Mouse (Mus musculus) right cerebral cortex, postnatal 4 days (tissue): ENCODE data around the gene Prkag3.

Source experiments
- DNase-seq: peaks from one replicate; pipeline ENCODE4 v3.0.0-alpha.2; 2022

Prkag3 gene

DNA sequence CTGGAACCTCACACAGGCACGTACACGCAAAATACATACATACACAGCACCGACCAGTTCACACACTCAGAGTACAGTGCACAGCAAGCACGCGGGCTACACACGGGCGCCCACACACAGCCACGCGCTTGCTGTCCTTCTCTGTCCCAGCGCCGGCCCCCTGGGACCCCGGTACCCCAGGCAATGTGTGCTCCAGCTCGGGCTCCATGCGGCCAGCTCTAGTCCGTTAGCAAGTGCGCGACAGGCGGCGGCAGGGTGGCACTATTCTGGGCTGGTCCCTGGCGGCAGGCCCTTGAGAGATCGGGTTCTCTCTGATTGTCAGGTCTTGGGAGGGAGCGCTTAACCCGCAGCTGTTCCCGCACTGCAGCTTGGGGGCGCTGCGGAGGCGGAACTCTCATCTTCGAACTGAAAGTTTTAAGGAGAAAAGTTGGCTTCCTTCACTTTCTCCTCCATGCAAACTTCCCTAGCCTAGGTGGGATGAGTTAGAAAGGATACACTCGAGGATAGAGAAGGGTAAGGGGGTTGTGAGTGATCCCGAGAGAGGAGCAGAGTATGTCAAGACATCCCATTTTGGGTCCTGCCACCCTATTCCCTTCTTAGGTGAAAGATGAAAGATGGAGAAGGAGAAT lies at the start of gene Prkag3:
TSS of gene Prkag3 (minus strand) at position 579 of the 629 bp plus-strand sequence.
- peak; percentile 48 for DNase-seq

DNA sequence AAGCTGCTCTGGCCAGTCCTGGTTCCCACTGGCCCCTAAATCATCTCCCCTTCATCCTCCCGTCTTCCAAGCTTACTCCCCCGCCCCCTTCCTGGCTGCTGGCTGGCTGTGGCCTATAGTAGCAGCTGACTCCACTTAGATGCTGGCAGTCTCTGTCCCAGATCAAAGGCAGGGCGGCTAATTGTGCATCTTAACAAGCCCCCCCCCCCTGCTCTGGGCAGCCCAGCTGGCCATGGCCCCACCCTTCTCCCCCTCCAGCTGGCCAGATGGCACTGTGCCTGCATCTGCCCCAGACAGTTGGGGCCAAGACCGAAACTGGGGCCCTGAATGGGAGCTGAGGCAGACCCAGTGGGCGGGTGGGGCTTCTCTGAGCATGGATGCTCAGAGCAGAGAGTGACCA lies 48.4 kb upstream of the Prkag3 start:
- peak; percentile 58 for DNase-seq

DNA sequence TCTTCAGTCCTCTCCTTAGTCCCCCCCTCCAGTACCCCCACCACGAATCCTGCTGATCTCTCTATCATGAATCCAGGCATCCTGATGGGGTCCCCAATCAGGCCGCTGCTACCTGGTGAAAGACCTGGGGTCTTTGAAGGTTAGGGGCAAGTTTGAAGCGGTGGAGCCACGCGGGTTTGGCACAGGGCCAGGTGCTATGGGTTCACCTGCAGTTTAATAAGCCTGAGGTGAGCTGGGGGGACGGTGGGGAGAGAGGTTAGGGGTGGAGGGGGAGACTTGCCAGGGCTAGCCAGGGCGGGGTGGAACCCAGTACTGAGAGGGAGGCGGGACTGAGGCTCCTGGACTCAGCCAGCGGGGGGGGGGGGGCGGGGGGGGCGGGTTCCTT lies 46.1 kb upstream of the Prkag3 start:
- DNase-seq, result no peak

DNA sequence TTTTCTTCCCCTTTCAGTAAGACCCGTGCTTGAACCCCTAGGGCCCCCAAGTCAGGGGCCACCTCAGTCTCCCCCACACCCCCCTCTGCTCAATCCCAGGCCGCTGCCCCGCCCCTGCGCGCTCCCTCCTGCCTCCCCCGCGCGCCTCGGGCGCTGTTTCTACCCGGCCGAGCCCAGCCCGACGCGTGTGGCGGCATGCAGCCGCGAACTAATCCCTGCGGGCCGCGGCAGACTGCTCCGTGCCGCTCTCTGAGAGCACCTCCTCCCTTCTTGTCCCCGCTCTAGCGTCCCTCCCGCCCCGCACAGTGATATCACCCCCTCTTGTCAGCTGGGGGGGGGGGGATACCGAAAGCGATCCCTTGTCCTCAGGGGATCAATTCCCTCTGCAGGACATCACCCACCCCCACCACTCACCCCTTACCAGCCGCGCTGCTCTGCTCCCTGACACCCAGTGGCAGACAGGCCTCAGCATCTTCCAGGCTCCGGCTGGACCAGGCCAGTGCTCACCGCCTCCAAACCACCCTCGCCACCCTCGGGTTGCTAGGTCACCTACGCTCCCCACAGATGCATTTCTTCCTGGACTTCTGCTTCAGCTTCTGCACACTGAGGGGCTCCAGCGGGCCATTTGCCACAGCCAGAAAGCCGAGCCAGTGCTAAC lies 45.6 kb upstream of the Prkag3 start:
- DNase-seq, result no peak

DNA sequence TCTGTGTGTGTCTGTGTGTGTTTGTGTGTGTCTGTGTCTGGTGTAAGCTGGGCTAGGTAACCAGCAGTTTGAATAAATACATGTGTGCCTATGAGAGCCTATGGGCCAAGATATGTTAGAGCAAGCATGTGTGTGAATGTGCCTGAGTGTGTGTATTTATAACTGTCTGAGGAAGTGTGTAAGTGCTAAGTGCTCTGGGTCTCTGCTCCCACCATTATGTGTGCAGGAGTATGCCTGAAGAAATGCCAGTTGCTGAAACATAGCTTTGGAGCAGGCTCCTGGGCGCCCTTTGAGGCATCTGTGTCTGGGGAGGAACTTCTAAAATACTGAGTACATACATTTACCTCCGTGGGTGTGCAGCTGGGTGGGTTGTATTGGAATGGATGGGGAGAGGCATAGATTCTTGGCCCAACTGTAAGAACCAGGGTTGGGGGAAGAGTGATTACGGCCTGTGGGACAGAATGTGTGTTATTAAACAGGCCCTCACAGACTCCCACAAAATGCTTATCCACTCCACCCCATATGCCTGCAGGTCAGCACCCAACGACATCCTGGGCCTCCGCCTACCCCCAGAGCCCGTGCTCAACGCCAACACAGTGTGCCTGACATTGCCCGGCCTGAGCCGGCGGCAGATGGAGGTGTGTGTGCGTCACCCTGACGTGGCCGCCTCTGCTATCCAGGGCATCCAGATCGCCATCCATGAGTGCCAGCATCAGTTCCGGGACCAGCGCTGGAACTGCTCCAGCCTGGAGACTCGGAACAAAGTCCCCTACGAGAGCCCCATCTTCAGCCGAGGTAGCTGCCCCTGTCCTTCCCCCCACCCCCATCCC lies 44.0 kb upstream of the Prkag3 start:
- DNase-seq, result no peak

DNA sequence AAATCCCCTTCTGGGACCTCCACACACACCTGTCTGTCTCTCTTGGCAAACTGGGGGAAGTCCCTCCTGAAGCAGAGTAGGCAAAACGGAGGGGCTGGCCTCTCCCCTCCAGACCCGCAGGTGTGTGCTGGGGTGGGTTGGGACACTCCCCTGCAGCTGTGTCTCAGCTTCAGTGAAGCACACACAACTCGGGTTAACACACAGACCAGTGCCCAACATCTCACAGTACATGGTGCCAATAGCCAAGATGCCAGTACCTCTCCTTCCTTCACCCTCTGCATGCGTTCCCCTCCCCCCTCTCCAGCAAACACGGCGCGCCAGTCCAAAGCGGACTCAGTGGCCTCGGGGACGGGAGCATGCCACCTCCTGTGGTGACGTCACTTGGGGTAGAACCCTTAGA lies 42.2 kb upstream of the Prkag3 start, which contains the start of gene Wnt10a:
TSS of gene Wnt10a (plus strand) at position 268 of the 400 bp plus-strand sequence.
- no peak for DNase-seq

DNA sequence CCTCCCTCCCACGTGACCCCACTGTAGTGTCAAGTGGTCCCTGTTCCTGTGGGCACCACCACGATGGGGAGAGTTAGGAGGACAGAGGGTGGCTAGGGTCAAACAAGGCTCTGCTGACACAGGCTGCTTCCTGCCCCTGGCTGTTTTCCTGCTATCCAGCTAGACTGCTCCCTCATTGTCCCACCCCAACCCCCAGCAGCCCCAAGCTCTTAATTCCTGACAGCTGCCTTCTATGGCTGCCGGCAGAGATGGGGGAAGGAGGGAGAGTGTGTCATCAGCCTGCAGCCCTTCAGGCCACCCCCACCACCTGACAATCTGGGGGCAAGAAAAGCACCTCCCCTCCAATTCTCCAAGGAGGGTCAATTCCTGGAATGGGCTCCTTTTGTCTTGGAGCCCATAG lies 41.1 kb upstream of the Prkag3 start:
- no peak for DNase-seq

DNA sequence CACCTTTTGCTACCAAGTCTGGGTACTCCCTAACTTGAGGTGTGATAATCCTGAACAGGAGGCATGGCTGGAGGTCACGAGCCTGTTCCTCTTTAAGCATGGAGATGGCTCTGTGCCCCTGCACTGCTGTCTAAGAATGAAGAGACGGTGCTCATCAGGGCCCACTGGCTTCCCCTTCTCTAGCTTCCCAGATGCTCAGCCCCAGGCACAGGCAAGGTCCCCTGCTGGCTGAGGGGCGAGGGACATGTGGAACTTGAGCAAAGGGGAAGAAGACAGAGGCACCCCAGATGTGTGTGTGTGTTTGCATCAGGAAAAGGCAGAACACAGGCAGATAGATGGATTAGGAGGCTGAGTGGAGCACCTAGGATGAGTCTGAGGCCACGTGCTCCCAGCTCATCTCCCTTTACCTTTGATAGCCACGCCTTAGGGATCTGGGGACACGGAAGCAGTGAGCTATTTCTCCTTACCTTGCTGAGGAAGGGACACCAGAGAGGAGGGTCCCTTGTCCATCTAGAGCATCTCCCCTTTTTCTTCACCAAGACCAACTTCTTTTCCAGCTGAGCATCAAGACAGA lies 39.7 kb upstream of the Prkag3 start:
- DNase-seq, result no peak

DNA sequence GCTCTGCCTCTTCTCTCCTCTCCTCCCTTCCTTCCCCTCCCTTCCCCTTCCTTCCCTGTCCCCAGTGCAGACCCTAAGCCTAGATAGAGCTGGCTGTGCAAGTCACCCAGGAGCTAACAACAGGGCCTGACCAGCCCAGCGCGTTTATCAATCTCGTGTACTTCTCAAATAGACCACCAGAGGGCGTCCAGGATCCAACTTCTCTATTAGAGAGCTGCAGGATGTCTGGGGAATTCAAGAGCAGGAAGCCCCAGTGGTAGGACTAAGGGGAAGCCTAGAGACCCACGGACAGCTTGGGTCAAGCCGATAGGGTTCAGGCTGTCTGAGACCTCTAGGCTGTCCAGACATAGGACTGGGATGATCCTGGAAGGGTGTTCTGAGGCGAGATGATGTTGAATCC lies 38.8 kb upstream of the Prkag3 start:
- peak; percentile 79 for DNase-seq

DNA sequence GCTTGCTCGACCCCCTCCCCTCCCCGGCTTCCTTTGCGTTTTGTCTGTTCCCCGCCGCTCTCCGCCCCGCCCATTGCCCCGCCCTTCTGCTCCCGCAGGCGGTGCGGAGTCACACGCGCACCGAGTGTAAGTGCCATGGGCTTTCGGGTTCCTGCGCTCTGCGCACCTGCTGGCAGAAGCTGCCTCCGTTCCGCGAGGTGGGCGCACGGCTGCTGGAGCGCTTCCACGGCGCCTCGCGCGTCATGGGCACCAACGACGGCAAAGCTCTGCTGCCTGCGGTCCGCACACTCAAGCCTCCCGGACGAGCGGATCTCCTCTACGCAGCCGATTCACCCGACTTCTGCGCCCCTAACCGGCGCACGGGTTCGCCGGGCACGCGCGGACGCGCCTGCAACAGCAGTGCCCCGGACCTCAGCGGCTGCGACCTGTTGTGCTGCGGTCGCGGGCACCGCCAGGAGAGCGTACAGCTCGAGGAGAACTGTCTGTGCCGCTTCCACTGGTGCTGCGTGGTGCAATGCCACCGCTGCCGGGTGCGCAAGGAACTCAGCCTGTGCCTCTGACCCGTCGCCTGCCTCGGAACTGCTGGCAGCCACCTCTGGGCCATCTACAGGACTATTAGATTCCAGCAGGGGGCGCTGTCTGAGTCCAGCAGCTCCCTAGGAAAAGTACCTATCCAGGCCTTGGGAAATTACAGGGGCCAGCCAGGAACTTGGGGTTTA lies 35.2 kb upstream of the Prkag3 start:
- peak; percentile 56 for DNase-seq

DNA sequence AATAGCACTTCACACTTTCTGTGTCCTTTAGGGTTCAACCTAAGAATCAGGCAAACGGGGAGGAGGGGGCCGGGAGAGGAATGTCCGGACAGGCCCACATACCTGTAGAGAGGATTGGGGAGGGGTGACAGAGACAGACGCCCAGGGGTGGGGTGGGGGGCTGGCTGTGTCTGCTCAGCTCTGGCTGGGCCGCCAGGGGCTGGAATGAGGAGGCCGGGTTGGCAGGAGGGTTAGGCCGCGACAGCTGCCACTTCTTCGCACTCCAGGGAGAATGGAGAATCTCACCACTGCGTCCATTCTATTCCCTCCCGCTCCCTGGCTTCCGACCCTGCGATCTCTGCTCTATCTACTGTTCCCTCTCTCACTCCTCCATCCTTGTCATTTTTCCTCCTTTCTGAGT lies 34.5 kb upstream of the Prkag3 start:
- no peak for DNase-seq

DNA sequence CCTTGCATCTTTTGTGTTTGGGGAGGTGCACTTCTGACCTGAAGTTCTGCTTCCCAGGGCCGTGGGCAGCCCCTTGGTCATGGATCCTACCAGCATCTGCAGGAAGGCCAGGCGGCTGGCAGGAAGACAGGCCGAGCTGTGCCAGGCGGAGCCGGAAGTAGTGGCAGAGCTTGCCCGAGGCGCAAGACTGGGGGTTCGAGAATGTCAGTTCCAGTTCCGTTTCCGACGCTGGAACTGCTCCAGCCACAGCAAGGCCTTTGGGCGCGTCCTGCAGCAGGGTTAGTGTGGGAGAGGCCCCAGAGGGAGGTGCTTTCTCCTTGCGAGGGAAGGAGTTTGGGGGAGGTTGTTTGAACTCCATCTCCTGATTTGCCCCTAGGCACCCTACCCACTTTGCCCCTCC lies 33.0 kb upstream of the Prkag3 start:
- no peak for DNase-seq

DNA sequence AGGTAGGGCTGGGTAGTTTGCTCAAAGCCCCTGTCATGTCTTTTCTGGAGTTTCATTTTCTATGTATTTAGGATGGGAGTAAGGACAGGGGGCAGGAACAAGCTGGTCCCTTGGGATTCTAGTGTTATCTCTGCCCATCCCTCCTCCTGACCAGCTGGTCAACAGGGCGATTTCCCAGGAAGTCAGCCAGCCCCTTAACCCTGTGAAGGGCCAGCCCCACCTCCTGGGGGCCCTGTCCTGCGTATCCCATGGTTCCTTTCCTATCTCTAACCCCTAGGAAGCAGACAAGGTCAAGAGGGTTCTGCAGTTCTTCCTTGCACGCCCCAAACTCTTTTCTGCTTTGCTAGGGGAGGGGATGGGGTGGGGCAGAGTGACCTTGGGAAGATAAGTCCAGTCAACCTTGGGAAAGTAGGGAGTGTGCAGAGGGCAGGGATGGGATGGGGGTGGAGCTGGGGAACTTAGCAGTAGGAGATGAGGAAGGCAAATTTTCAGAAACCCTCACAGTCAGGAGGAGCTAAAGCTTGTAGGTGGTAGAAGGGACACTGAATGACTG lies 30.0 kb upstream of the Prkag3 start:
- DNase-seq, result no peak

DNA sequence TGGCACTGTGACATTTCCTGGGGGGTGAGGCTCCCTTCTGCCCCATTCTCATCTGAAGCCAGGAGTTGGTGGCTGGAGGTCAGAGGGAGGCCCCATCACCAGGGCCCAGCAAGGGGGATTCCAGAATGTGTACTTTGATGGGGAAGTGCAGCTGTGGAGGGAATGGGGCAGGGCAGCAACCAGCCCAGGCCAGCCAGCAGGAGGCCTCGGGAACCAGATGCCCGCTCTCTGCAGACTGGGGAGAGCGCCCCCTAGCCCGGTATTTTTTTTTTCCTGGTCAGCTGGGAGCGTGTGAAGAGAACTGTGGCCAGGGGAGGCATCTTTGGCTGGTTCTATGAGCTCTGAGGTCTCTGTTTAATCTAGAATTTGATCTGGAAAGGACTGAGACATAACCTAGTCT lies 26.8 kb upstream of the Prkag3 start:
- peak; percentile 18 for DNase-seq

DNA sequence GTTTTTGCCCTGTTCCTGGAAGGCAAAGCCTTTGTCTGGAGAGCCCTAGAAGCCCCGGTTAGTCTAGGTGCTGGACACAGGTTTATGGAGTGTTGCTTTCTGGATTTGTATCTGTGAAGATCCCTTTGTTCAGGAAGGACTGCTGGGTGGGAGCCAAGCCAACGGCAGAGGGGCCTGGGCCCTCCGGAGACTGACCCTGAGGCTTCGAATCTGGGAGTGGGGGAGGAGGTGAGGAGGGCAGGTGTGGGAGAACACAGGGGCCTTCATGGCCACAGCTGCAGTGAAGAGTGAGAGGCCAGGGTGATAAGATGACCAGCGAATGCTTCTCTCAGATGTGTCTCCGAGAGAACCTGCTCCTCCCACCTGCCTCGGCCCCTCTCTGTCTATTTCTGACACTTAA lies 25.0 kb upstream of the Prkag3 start:
- no peak for DNase-seq

DNA sequence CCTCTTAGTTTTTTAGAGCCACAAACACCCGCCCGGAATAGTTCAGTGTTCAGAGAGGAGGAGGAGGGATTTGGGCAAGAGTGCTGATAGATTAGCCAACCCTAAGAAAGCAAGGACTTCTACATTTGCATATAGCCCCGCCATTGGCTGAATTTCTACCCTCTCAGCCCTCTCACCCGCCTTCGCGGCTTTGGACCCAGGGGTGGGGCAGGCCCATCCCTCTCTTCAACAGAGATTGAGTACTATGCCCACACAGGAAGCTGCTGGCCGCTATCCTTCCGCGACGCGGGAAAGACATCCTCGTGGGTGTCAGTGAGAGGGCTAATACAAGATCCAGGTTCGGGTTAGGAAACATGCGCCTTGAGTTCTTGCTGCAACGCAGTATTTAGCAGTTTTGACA lies 24.1 kb upstream of the Prkag3 start:
- DNase-seq, result peak; percentile 32

DNA sequence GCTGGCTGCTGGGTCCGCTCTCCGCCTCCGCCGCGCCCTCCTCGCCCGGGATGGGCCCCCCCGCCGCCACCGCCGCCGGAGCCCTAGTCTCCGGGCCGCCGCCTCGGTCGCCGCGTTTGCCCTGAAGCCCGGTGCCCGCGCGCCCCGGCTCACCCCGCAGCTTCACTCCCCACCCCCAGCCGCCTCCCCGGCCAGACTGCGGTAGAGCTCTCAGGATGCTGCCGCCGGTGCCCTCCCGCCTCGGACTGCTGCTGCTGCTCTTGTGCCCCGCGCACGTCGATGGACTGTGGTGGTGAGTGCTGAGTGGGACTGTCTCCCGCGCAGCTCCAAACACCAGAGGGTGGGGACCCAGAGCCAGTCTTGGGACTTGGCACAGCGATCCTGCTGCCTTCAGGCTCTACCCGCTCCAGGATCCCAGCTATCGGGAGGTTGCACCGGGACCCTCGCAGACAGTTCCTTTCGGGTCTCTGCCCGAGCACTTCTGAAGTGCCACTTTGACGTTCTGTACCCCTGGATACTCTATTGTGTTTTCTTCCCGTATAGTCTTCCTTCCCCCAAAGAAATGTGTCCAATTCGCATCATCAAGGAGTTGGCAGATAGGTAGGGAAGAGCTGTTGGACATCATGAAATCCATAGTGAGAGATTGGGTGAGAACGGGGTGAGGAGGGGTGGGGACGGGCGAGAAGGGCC lies 23.1 kb upstream of the Prkag3 start:
- peak; percentile 21 for DNase-seq

DNA sequence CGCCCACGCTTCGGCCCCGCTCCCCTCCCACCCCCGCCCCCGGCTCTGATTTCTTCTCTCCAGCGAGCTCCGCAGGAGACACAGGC lies 22.7 kb upstream of the Prkag3 start, which contains the start of gene Wnt6:
TSS of gene Wnt6 (plus strand) at position 48 of the 86 bp plus-strand sequence.
- DNase-seq, result no peak

DNA sequence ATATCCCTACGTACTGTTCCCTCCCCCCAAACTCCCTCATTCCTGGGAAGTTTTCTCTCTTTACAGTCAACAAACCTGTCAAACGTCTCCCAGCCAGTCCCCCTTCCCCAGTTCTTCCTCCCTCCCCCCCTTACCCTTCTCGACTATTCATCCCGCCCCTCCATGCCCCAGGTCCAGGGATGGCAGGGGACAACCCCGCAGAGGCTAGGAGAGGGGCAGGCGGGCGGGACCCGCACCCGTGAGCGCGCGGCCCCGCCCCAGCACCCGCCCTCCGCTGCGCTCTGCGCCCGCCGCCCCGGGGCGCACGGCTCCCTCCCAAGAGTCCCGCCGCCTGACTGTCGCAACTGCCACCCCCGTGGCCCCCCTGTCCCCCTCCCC lies 22.4 kb upstream of the Prkag3 start:
- no peak for DNase-seq

DNA sequence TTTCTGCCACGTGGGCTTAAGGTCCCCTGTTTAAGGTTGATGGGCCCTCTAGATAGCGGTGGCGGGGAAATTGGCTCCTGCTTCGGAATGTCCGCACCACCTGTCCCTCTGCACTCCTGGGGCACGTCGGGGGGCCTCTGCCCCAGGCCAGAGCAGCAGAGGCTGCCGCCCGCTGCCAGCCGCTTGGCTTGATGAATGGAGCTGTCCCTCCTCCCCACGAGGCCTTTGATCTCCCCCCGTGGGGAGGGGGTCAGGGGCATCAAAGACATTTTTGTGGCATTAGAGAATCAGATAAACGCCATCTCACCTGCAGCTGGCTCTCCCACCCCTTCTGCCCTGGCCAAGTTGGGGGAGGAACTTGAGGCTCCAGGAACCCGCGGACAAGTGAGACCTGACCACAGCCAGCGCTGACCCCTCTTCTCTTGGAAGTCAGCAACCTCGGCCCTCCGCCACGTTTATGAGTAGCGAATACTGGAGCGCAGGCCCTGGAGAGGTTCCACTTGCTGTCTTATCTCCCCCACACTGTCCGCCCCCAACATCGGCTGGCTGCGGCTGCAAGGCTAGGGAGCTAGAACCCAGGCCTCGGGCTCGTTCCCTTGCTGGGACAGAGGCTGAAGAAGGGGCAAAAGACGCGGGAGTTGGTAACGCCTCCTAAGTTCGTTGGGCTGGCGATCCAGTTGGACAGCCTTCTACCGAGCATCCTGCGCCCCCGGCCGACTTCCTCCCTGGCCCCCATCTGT lies 21.9 kb upstream of the Prkag3 start:
- DNase-seq, result no peak

DNA sequence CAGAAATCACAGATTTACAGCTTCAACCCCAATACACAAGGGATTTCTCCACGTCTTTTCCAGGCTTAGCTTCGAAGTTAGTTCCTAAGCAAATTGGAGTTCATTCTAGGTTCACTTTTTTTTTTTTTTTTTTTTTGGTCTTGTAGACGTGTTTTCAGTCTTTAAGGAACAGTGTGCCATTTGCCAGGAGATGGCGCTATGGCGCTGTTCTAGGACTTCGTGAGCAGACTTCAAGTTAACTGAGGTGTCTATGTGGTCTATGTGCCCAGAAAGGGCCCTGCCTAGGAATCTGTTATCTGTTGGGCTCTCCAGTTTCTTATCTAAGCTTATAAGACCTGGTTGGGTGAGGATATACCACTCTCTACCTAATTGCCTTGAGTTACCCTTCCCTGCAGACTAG lies 14.1 kb upstream of the Prkag3 start:
- DNase-seq, result peak; percentile 76

DNA sequence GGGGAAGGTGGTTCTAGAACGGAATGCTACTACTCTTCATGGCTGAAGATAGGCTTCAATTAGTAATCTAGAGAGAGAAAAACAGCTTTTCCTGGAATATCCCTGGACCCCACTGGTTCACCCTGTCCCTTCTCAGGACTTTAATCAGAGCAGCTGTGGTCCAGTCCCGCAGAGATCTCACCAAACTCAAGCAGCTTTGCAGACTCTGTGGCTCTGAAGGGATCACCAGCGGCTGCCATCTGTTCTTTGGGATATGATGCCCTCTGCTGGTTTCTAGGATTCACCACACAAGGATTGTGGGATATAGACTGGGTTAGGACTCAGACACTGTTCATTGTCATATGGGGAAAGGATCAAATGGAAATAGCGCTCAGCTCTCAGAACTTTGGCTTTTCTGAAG lies 10.8 kb upstream of the Prkag3 start:
- no peak for DNase-seq
